Mouse (Mus musculus): ENCODE results near the gene Themis2. TPM values are rescaled to one million over a fixed set of nuclear protein-coding genes. Genes with fewer than 3 reads are reported as not detected.
A peak's percentile ranks its signal among the peaks of the same experiment; 100 is the strongest.
"Not testable (repeated sequence)": the region's sequence is repeated elsewhere in the genome, so short reads cannot be mapped to it uniquely, and the experiment has no call there.

The Themis2 gene
- polyA plus RNA-seq, 1 experiment from 2014 or later = 1.8 TPM

DNA sequence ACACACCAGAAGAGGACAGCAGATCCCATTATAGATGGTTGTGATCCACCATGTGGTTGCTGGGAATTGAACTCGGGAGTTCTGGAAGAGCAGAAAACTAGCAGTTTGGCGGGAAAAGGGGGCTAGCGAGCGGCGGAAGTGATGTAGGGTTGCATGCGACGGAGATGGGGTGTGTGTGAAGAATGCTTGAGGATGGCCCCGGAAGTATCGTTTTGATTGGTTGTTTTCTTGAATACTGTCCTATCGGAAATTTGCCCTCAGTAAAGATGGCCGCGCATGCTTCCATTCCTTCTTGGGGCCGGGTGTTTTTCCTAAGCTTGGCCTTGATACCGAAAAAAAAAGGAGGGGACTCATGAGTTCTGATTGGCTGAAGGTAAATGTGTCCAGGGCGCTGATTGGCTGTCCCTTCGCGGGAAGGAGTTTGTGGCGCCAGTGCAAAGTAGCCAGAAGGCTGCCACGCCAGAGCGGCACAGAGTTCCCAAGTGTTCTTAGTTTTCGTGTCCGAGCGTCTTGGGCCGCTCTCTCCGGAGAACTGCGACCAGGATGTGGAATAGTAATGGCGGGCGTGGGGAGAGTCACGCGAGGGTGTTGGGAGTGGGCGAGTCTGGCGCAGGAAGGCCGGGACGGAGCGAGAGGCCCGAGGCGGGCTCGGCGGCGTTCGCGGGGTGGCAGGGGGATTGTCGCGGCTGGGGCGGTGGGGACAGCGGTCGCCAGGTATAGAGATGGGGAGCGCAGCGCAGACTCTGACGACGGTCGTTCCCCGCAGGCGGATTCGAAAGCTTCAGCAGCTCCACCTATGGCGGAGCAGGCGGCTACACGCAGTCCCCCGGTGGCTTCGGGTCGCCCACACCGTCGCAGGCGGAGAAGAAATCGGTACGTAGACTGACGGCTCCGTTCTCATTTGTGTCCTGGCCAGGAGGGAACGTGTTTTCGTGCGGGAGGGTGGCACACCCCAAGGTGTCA is 28.0 kb downstream of the Themis2 start, which contains the start of gene Rpa2:
Gene Rpa2, plus strand, starts transcription at position 419 of the 963 bp plus-strand sequence.
- Histone ChIP-seq H3K9ac (ENCODE audit: low read length) (peak within 1 kb of the TSS; percentile 83), H3K4me3 (replicated peaks; ENCODE audit: low read length) (peak within 1 kb of the TSS; percentile 85), H3K27ac (ENCODE audit: low read length) (peak within 1 kb of the TSS; percentile 53), H3K9me3 (replicated peaks; ENCODE audit: control insufficient read depth, low read length) (no peaks in the 10 kb centered on the region), H3K36me3 (ENCODE audit: control insufficient read depth, insufficient read depth, low read length) (peaks cover 12% of the 10 kb centered on the region; the same call in 1 of the 2 replicates), H3K4me1 (ENCODE audit: control insufficient read depth, insufficient read depth, low read length) (peaks cover 7% of the 10 kb centered on the region; the same call in 1 of the 2 replicates), H3K27me3 (ENCODE audit: control insufficient read depth, insufficient read depth, low read length) (no peaks in the 10 kb centered on the region), H3K4me2 (ENCODE audit: low read depth, low read length) (peak within 1 kb of the TSS; percentile 86)
- ATAC-seq (ENCODE audit: insufficient read depth, low FRiP score) = peak; percentile 97
- under 1% methylated on average over 71 of the region's 71 CpGs for WGBS

GRCm38 (mm10) chr4:132763125-132763524 is 33.1 kb downstream of the Themis2 start:
- ATAC-seq (ENCODE audit: insufficient read depth, low FRiP score); H3K4me1 ChIP-seq (ENCODE audit: control insufficient read depth, insufficient read depth, low read length): not testable (repeated sequence)
- WGBS = 85% methylated on average over 3 of the region's 3 CpGs

DNA sequence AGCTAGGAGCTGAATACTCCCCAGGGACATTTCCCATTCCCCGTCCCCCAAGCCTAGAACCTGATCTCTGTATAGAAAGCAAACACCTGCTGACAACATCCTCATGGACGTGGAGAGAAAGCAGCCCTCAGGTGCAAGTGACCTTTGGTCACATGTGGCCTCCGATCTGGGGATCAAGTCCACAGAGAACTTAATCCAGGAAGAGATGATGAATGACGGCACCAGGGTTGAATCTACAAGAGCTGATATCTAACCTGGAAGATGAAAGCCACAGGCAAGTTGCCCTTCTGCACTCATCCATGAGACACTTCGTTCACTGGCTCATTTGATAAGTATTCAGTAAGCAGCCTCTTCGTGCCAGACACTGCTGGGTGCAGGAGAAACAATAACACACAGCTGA is 33.6 kb downstream of the Themis2 start:
- no peak overlapping the region for H3K4me2 ChIP-seq (ENCODE audit: low read depth, low read length)
- no peaks in the 10 kb centered on the region for H3K9me3 ChIP-seq (replicated peaks; ENCODE audit: control insufficient read depth, low read length)
- H3K27ac ChIP-seq (ENCODE audit: low read length) = no peak overlapping the region
- H3K9ac ChIP-seq (ENCODE audit: low read length) = no peak overlapping the region
- no peaks in the 10 kb centered on the region; the same call in 1 of the 2 replicates for H3K4me1 ChIP-seq (ENCODE audit: control insufficient read depth, insufficient read depth, low read length)
- ATAC-seq (ENCODE audit: insufficient read depth, low FRiP score) = no peak
- H3K27me3 ChIP-seq (ENCODE audit: control insufficient read depth, insufficient read depth, low read length) = peaks cover 1% of the 10 kb centered on the region; the same call in 1 of the 2 replicates
- H3K4me3 ChIP-seq (replicated peaks; ENCODE audit: low read length) = no peak overlapping the region
- H3K36me3 ChIP-seq (ENCODE audit: control insufficient read depth, insufficient read depth, low read length) = no peaks in the 10 kb centered on the region
- 56% methylated on average over 6 of the region's 6 CpGs for WGBS

More at GRCm38 (mm10) chr4:132763125-132763524, 33.1 kb downstream of the Themis2 start:
- not testable (repeated sequence) for H3K4me2 ChIP-seq (ENCODE audit: low read depth, low read length); H3K27ac ChIP-seq (ENCODE audit: low read length); H3K9me3 ChIP-seq (replicated peaks; ENCODE audit: control insufficient read depth, low read length); H3K27me3 ChIP-seq (ENCODE audit: control insufficient read depth, insufficient read depth, low read length); H3K4me3 ChIP-seq (replicated peaks; ENCODE audit: low read length); H3K9ac ChIP-seq (ENCODE audit: low read length); H3K36me3 ChIP-seq (ENCODE audit: control insufficient read depth, insufficient read depth, low read length)

- Histone ChIP-seq H3K4me3 (replicated peaks; ENCODE audit: low read length) (no peak overlapping the region), H3K27me3 (ENCODE audit: control insufficient read depth, insufficient read depth, low read length) (peaks cover 4% of the 10 kb centered on the region; the same call in 1 of the 2 replicates), H3K36me3 (ENCODE audit: control insufficient read depth, insufficient read depth, low read length) (no peaks in the 10 kb centered on the region), H3K9ac (ENCODE audit: low read length) (no peak overlapping the region), H3K4me1 (ENCODE audit: control insufficient read depth, insufficient read depth, low read length) (no peaks in the 10 kb centered on the region; the same call in 1 of the 2 replicates), H3K27ac (ENCODE audit: low read length) (no peak overlapping the region), H3K4me2 (ENCODE audit: low read depth, low read length) (no peak overlapping the region), H3K9me3 (replicated peaks; ENCODE audit: control insufficient read depth, low read length) (no peaks in the 10 kb centered on the region)
- ATAC-seq (ENCODE audit: insufficient read depth, low FRiP score) = no peak
- 48% methylated on average over 3 of the region's 3 CpGs for WGBS
These were observed 35.9 kb downstream of the Themis2 start for GRCm38 (mm10) chr4:132760296-132760695.

- H3K4me3 ChIP-seq (replicated peaks; ENCODE audit: low read length) = no peak overlapping the region
- no peaks in the 10 kb centered on the region; the same call in 1 of the 2 replicates for H3K4me1 ChIP-seq (ENCODE audit: control insufficient read depth, insufficient read depth, low read length)
- H3K36me3 ChIP-seq (ENCODE audit: control insufficient read depth, insufficient read depth, low read length) = no peaks in the 10 kb centered on the region
- H3K9me3 ChIP-seq (replicated peaks; ENCODE audit: control insufficient read depth, low read length) = no peaks in the 10 kb centered on the region
- no peak overlapping the region for H3K9ac ChIP-seq (ENCODE audit: low read length)
- H3K27ac ChIP-seq (ENCODE audit: low read length) = no peak overlapping the region
- WGBS = 79% methylated on average over 7 of the region's 7 CpGs
- peaks cover 4% of the 10 kb centered on the region; the same call in 1 of the 2 replicates for H3K27me3 ChIP-seq (ENCODE audit: control insufficient read depth, insufficient read depth, low read length)
- H3K4me2 ChIP-seq (ENCODE audit: low read depth, low read length) = peak overlapping the region; percentile 99
- ATAC-seq (ENCODE audit: insufficient read depth, low FRiP score) = no peak
These were observed 38.4 kb downstream of the Themis2 start for GRCm38 (mm10) chr4:132757633-132758351.

GRCm38 (mm10) chr4:132756974-132757373 is 39.2 kb downstream of the Themis2 start, which contains the start of gene Smpdl3b:
Smpdl3b (minus strand) TSS chr4:132757252.
- Histone ChIP-seq H3K4me3 (replicated peaks; ENCODE audit: low read length) (peak within 1 kb of the TSS; percentile 58), H3K27ac (ENCODE audit: low read length) (no peak within 1 kb of the TSS), H3K9ac (ENCODE audit: low read length) (peak within 1 kb of the TSS; percentile 76)

DNA sequence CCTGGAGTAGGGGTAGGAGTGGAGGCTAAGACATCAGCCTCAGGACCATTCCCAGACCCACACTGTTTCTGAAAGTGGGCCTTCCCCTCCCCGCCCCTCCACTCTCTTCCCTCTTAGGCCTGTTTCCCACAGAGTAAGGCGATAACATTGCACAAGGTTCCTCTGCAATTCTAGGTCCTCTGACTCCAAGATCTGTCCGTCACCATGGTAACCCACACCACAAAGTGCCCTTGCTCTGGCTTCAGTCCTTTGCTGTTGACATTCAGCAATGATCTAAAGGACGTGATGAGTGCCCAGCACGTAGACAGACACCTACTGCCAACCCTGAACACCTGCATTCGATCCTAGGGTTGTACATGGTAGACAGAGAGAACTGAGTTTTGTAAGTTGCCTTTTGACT is 43.2 kb downstream of the Themis2 start:
- no peaks in the 10 kb centered on the region for H3K9me3 ChIP-seq (replicated peaks; ENCODE audit: control insufficient read depth, low read length)
- WGBS = 76% methylated on average over 6 of the region's 6 CpGs
- H3K27me3 ChIP-seq (ENCODE audit: control insufficient read depth, insufficient read depth, low read length) = peaks cover 4% of the 10 kb centered on the region; the same call in 1 of the 2 replicates
- no peak overlapping the region for H3K4me3 ChIP-seq (replicated peaks; ENCODE audit: low read length)
- H3K4me1 ChIP-seq (ENCODE audit: control insufficient read depth, insufficient read depth, low read length) = no peaks in the 10 kb centered on the region; the same call in 1 of the 2 replicates
- no peak for ATAC-seq (ENCODE audit: insufficient read depth, low FRiP score)
- no peak overlapping the region for H3K4me2 ChIP-seq (ENCODE audit: low read depth, low read length)
- H3K27ac ChIP-seq (ENCODE audit: low read length) = no peak overlapping the region
- H3K36me3 ChIP-seq (ENCODE audit: control insufficient read depth, insufficient read depth, low read length) = no peaks in the 10 kb centered on the region
- H3K9ac ChIP-seq (ENCODE audit: low read length) = no peak overlapping the region

More at GRCm38 (mm10) chr4:132756974-132757373, 39.2 kb downstream of the Themis2 start, which contains the start of gene Smpdl3b:
- ATAC-seq (ENCODE audit: insufficient read depth, low FRiP score) = peak; percentile 91
- Histone ChIP-seq H3K9me3 (replicated peaks; ENCODE audit: control insufficient read depth, low read length) (no peaks in the 10 kb centered on the region), H3K27me3 (ENCODE audit: control insufficient read depth, insufficient read depth, low read length) (peaks cover 4% of the 10 kb centered on the region; the same call in 1 of the 2 replicates), H3K36me3 (ENCODE audit: control insufficient read depth, insufficient read depth, low read length) (no peaks in the 10 kb centered on the region), H3K4me2 (ENCODE audit: low read depth, low read length) (peak within 1 kb of the TSS; percentile 99), H3K4me1 (ENCODE audit: control insufficient read depth, insufficient read depth, low read length) (no peaks in the 10 kb centered on the region; the same call in 1 of the 2 replicates)
- 1% methylated on average over 22 of the region's 22 CpGs for WGBS

DNA sequence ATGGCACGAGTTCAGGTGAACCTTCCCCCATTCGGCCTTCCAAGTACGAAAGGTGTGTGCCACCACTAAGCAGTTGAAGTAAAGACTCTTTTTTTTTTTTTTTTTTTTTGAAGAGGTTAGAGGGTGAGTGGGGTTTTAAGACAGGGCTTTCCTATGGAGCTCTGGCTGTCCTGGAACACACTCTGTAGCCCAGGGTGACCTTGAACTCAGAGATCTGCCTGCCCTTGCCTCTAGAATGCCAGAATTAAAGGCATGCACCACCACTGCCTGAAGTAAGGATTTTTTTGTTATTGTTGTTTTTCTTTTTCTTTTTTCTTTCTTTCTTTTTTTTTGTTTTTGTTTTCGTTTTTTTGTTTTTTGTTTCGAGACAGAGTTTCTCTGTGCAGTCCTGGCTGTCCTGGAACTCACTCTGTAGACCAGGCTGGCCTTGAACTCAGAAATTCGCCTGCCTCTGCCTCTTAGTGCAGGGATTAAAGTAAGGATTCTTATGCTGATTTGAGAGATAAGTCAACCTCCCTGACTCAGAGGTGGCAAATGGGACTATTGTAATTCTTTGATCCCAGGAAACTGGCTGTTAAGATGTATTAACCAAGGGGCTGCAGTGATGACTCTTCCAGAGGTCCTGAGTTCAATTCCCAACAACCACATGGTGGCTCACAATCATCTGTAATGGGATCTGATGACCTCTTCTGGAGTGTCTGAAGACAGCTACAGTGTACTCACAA is 46.8 kb downstream of the Themis2 start:
- Histone ChIP-seq H3K4me3 (replicated peaks; ENCODE audit: low read length) (no peak overlapping the region), H3K4me2 (ENCODE audit: low read depth, low read length) (no peak overlapping the region), H3K4me1 (ENCODE audit: control insufficient read depth, insufficient read depth, low read length) (no peaks in the 10 kb centered on the region), H3K27ac (ENCODE audit: low read length) (no peak overlapping the region), H3K36me3 (ENCODE audit: control insufficient read depth, insufficient read depth, low read length) (no peaks in the 10 kb centered on the region), H3K9ac (ENCODE audit: low read length) (no peak overlapping the region), H3K9me3 (replicated peaks; ENCODE audit: control insufficient read depth, low read length) (no peaks in the 10 kb centered on the region), H3K27me3 (ENCODE audit: control insufficient read depth, insufficient read depth, low read length) (no peaks in the 10 kb centered on the region)
- 77% methylated on average over 6 of the region's 6 CpGs for WGBS
- no peak for ATAC-seq (ENCODE audit: insufficient read depth, low FRiP score)

Measured in stomach, embryonic 16.5 days (tissue).